Mouse (Mus musculus): ENCODE results near the gene Hivep3. TPM values are rescaled to one million over a fixed set of nuclear protein-coding genes. Genes with fewer than 3 reads are reported as not detected.
A peak's percentile ranks its signal among the peaks of the same experiment; 100 is the strongest.

The Hivep3 gene
- polyA plus RNA-seq, 1 experiment from 2014 or later: 6.2 TPM

GRCm38 (mm10) chr4:119798891-119799290, 65.3 kb downstream of the Hivep3 start:
- Histone ChIP-seq H3K9ac (ENCODE audit: low read length) (no peak overlapping the region), H3K27me3 (replicated peaks; ENCODE audit: control insufficient read depth, insufficient read depth, low read length) (no peaks in the 10 kb centered on the region), H3K4me3 (ENCODE audit: low read depth, low read length) (no peak overlapping the region), H3K4me1 (replicated peaks; ENCODE audit: control insufficient read depth, insufficient read depth, low read length) (no peaks in the 10 kb centered on the region), H3K36me3 (ENCODE audit: control insufficient read depth, insufficient read depth, low read length) (no peaks in the 10 kb centered on the region), H3K9me3 (ENCODE audit: control insufficient read depth, low read length) (no peaks in the 10 kb centered on the region), H3K27ac (ENCODE audit: low read depth) (no peak overlapping the region), H3K4me2 (ENCODE audit: low read length) (no peak overlapping the region)
- 61% methylated on average over 3 of the region's 3 CpGs for WGBS
- ATAC-seq (replicated peaks; ENCODE audit: low FRiP score, low TSS enrichment, low read depth) (no peak), DNase-seq (ENCODE audit: low spot score) (no peak)

- Histone ChIP-seq H3K27me3 (replicated peaks; ENCODE audit: control insufficient read depth, insufficient read depth, low read length) (0 out of 2 replicates have a peak, but pooled peaks cover 3% of the 10 kb centered on the region), H3K9me3 (ENCODE audit: control insufficient read depth, low read length) (no peaks in the 10 kb centered on the region), H3K9ac (ENCODE audit: low read length) (no peak overlapping the region), H3K27ac (ENCODE audit: low read depth) (no peak overlapping the region), H3K4me3 (ENCODE audit: low read depth, low read length) (no peak overlapping the region), H3K4me1 (replicated peaks; ENCODE audit: control insufficient read depth, insufficient read depth, low read length) (no peaks in the 10 kb centered on the region), H3K4me2 (ENCODE audit: low read length) (no peak overlapping the region), H3K36me3 (ENCODE audit: control insufficient read depth, insufficient read depth, low read length) (no peaks in the 10 kb centered on the region)
- ATAC-seq (replicated peaks; ENCODE audit: low FRiP score, low TSS enrichment, low read depth) (no peak), DNase-seq (ENCODE audit: low spot score) (no peak)
- 66% methylated on average over 2 of the region's 2 CpGs for whole genome bisulfite sequencing
Observed at GRCm38 (mm10) chr4:119806556-119806955, 73.0 kb downstream of the Hivep3 start.

DNA sequence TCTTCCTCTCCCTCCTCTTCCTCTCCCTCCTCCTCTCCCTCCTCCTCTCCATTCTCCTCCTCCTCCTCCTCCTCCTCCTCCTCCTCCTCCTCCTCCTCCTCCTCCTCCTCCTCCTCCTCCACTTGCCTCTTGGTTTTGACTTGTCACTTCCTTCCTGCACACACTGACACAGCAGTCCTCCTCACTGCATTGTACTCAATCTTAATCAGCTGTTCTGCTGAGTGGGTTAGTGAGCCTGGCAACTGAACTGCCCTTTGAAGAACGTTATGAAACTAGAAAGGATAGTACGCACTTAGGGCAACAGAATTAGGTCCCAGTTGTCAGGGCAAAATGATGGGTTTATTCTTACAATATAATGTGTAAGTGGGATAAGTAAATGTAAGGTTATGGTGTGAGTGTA, 73.8 kb downstream of the Hivep3 start:
- Histone ChIP-seq H3K4me1 (replicated peaks; ENCODE audit: control insufficient read depth, insufficient read depth, low read length) (no peaks in the 10 kb centered on the region), H3K4me3 (ENCODE audit: low read depth, low read length) (no peak overlapping the region), H3K9me3 (ENCODE audit: control insufficient read depth, low read length) (no peaks in the 10 kb centered on the region), H3K36me3 (ENCODE audit: control insufficient read depth, insufficient read depth, low read length) (no peaks in the 10 kb centered on the region), H3K9ac (ENCODE audit: low read length) (no peak overlapping the region), H3K27me3 (replicated peaks; ENCODE audit: control insufficient read depth, insufficient read depth, low read length) (0 out of 2 replicates have a peak, but pooled peaks cover 3% of the 10 kb centered on the region), H3K4me2 (ENCODE audit: low read length) (no peak overlapping the region), H3K27ac (ENCODE audit: low read depth) (no peak overlapping the region)
- 50% methylated on average over 2 of the region's 2 CpGs for WGBS
- DNase-seq (ENCODE audit: low spot score): no peak
- ATAC-seq (replicated peaks; ENCODE audit: low FRiP score, low TSS enrichment, low read depth): no peak

DNA sequence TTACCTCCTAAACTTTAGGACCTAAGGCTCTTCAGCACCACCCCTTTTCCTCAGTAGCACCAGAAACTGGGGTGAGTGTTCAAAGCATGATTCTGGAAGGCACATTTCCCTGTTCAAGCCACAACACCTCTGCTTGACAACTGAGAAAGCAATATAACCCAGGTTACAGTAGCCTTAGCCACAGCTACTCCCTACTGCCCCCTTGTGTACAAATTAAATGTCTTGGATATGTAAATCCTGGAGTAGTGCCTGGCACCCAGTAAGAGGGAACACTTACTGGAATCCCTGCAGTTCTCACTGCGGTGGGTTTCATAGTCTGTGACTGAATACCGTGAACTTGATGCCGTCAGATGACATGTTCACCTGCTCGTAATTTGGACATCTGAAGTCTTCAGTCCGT, 75.7 kb downstream of the Hivep3 start:
- no peak overlapping the region for H3K4me2 ChIP-seq (ENCODE audit: low read length)
- WGBS: 34% methylated on average over 5 of the region's 5 CpGs
- no peak for ATAC-seq (replicated peaks; ENCODE audit: low FRiP score, low TSS enrichment, low read depth)
- no peak overlapping the region for H3K27ac ChIP-seq (ENCODE audit: low read depth)
- no peak overlapping the region for H3K9ac ChIP-seq (ENCODE audit: low read length)
- no peak for DNase-seq (ENCODE audit: low spot score)
- no peaks in the 10 kb centered on the region for H3K9me3 ChIP-seq (ENCODE audit: control insufficient read depth, low read length)
- no peaks in the 10 kb centered on the region for H3K4me1 ChIP-seq (replicated peaks; ENCODE audit: control insufficient read depth, insufficient read depth, low read length)
- H3K27me3 ChIP-seq (replicated peaks; ENCODE audit: control insufficient read depth, insufficient read depth, low read length): 0 out of 2 replicates have a peak, but pooled peaks cover 7% of the 10 kb centered on the region
- H3K36me3 ChIP-seq (ENCODE audit: control insufficient read depth, insufficient read depth, low read length): no peaks in the 10 kb centered on the region
- H3K4me3 ChIP-seq (ENCODE audit: low read depth, low read length): no peak overlapping the region

DNA sequence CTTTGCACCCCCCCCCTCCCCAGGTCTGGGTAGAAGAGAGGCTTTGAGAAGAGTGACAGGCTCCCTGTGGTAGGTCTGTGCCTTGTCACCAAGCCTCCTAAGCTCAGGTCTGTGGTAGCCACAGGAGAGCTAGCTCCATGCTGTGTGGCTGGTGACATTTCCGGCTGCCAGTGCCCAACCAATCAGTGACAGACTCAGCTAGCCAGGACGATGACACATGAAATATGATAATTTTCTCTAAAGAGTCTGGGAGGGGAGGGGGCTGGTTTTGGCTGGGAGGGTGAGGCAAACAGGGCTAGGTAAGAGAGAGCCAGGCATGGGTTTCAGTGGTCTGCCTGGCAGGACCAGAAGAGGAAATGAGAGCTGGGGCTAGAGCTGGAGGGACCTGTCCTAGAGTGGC, 79.2 kb downstream of the Hivep3 start:
- 0 out of 2 replicates have a peak, but pooled peaks cover 5% of the 10 kb centered on the region for H3K4me1 ChIP-seq (replicated peaks; ENCODE audit: control insufficient read depth, insufficient read depth, low read length)
- no peaks in the 10 kb centered on the region for H3K36me3 ChIP-seq (ENCODE audit: control insufficient read depth, insufficient read depth, low read length)
- H3K9ac ChIP-seq (ENCODE audit: low read length): no peak overlapping the region
- no peak overlapping the region for H3K4me2 ChIP-seq (ENCODE audit: low read length)
- no peak overlapping the region for H3K27ac ChIP-seq (ENCODE audit: low read depth)
- DNase-seq (ENCODE audit: low spot score): no peak
- ATAC-seq (replicated peaks; ENCODE audit: low FRiP score, low TSS enrichment, low read depth): no peak; the same call in 1 of the 2 replicates
- 15% methylated on average over 2 of the region's 2 CpGs for WGBS
- peaks cover 14% of the 10 kb centered on the region; the same call in 1 of the 2 replicates for H3K27me3 ChIP-seq (replicated peaks; ENCODE audit: control insufficient read depth, insufficient read depth, low read length)
- H3K9me3 ChIP-seq (ENCODE audit: control insufficient read depth, low read length): no peaks in the 10 kb centered on the region
- H3K4me3 ChIP-seq (ENCODE audit: low read depth, low read length): no peak overlapping the region

DNA sequence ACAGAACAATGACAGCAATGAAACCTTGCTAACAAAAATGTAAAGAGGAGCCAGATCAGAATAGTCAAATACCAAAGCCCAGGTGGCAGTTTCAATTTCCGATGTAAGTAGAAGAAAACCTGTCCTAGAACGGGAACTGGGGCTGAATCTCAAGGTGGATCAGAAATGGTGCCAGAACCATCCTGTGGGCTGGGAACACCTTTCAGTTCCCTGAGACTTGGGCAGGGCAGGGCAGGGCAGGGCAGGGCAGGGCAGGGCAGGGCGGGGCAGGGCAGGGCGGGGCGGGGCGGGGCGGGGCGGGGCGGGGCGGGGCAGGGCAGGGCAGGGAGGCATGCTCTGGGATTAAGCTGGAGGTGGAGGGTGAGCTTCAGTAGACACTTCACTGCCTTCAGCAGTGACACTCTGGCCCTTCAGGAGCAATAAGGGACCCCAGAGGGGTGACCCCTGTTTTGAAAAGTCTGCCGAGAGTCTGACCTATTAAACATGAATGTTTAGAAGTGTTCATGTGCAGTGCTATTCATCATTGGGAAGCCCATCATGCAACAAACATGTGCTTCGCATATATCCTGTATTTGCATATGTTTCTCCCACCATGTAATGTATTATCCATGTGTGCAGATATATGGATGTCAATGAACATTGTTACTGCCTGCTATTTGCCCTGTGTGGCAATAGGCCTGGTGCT, 80.1 kb downstream of the Hivep3 start:
- 0 out of 2 replicates have a peak, but pooled peaks cover 5% of the 10 kb centered on the region for H3K4me1 ChIP-seq (replicated peaks; ENCODE audit: control insufficient read depth, insufficient read depth, low read length)
- H3K27me3 ChIP-seq (replicated peaks; ENCODE audit: control insufficient read depth, insufficient read depth, low read length): peaks cover 14% of the 10 kb centered on the region; the same call in 1 of the 2 replicates
- H3K9me3 ChIP-seq (ENCODE audit: control insufficient read depth, low read length): no peaks in the 10 kb centered on the region
- ATAC-seq (replicated peaks; ENCODE audit: low FRiP score, low TSS enrichment, low read depth) (no peak), DNase-seq (ENCODE audit: low spot score) (no peak)
- H3K9ac ChIP-seq (ENCODE audit: low read length): no peak overlapping the region
- 17% methylated on average over 9 of the region's 12 CpGs for WGBS
- H3K4me3 ChIP-seq (ENCODE audit: low read depth, low read length): 0 out of 2 replicates have a peak overlapping the region, but pooled peaks have one; percentile 48
- H3K36me3 ChIP-seq (ENCODE audit: control insufficient read depth, insufficient read depth, low read length): no peaks in the 10 kb centered on the region
- H3K4me2 ChIP-seq (ENCODE audit: low read length): peak overlapping the region; percentile 78
- H3K27ac ChIP-seq (ENCODE audit: low read depth): no peak overlapping the region

- H3K9me3 ChIP-seq (ENCODE audit: control insufficient read depth, low read length): no peaks in the 10 kb centered on the region
- 0 out of 2 replicates have a peak, but pooled peaks cover 5% of the 10 kb centered on the region for H3K4me1 ChIP-seq (replicated peaks; ENCODE audit: control insufficient read depth, insufficient read depth, low read length)
- 1% methylated on average over 45 of the region's 47 CpGs for WGBS
- peak overlapping the region; percentile 48 for H3K4me3 ChIP-seq (ENCODE audit: low read depth, low read length)
- H3K9ac ChIP-seq (ENCODE audit: low read length): peak overlapping the region; percentile 40
- H3K27ac ChIP-seq (ENCODE audit: low read depth): no peak overlapping the region
- peaks cover 14% of the 10 kb centered on the region; the same call in 1 of the 2 replicates for H3K27me3 ChIP-seq (replicated peaks; ENCODE audit: control insufficient read depth, insufficient read depth, low read length)
- ATAC-seq (replicated peaks; ENCODE audit: low FRiP score, low TSS enrichment, low read depth) (peak; percentile 75), DNase-seq (ENCODE audit: low spot score) (peak; percentile 66)
- peak overlapping the region; percentile 78 for H3K4me2 ChIP-seq (ENCODE audit: low read length)
- H3K36me3 ChIP-seq (ENCODE audit: control insufficient read depth, insufficient read depth, low read length): no peaks in the 10 kb centered on the region
Observed at GRCm38 (mm10) chr4:119814185-119815132, 80.9 kb downstream of the Hivep3 start.

GRCm38 (mm10) chr4:119815133-119815792, 81.7 kb downstream of the Hivep3 start:
- peak overlapping the region; percentile 78 for H3K4me2 ChIP-seq (ENCODE audit: low read length)
- H3K27me3 ChIP-seq (replicated peaks; ENCODE audit: control insufficient read depth, insufficient read depth, low read length): peaks cover 13% of the 10 kb centered on the region; the same call in 1 of the 2 replicates
- H3K4me1 ChIP-seq (replicated peaks; ENCODE audit: control insufficient read depth, insufficient read depth, low read length): 0 out of 2 replicates have a peak, but pooled peaks cover 5% of the 10 kb centered on the region
- H3K9me3 ChIP-seq (ENCODE audit: control insufficient read depth, low read length): no peaks in the 10 kb centered on the region
- WGBS: 10% methylated on average over 7 of the region's 7 CpGs
- peak overlapping the region; percentile 48 for H3K4me3 ChIP-seq (ENCODE audit: low read depth, low read length)
- no peak for DNase-seq (ENCODE audit: low spot score)
- H3K36me3 ChIP-seq (ENCODE audit: control insufficient read depth, insufficient read depth, low read length): no peaks in the 10 kb centered on the region
- no peak overlapping the region for H3K27ac ChIP-seq (ENCODE audit: low read depth)
- ATAC-seq (replicated peaks; ENCODE audit: low FRiP score, low TSS enrichment, low read depth): no peak; the same call in 1 of the 2 replicates
- peak overlapping the region; percentile 40 for H3K9ac ChIP-seq (ENCODE audit: low read length)
